Mouse (Mus musculus) forebrain, embryonic 15.5 days (tissue): ENCODE measurements at regions not wholly inside any gene's neighbourhood (a gene's known extent, or its start where the extent isn't known, plus 50 kb on each side); places are given as distances from the start of the nearest gene placed in this dataset.

Experiments used
- ATAC-seq: fragments of 200-750 bp; cut with Nextera tagmentation; replicated peaks from 2 replicates; pipeline ENCODE4 v1.8.0; 2017; ENCODE audit warnings: mild to moderate bottlenecking, moderate TSS enrichment, moderate library complexity
- H3K27ac ChIP-seq: fragments of 300-500 bp; sonication (generic); replicated peaks from 2 replicates; pipeline ENCODE4 v1.5.1; 2015; ENCODE audit warnings: mild to moderate bottlenecking, inconsistent platforms
- H3K27me3 ChIP-seq: fragments of 300-500 bp; sonication (generic); 2 replicates; pipeline ENCODE4 v1.6.1; 2015; ENCODE audit warnings: inconsistent platforms
- H3K36me3 ChIP-seq: fragments of 300-500 bp; sonication (generic); 2 replicates; pipeline ENCODE4 v1.6.1; 2015; ENCODE audit warnings: mild to moderate bottlenecking, inconsistent platforms
- H3K4me1 ChIP-seq: fragments of 300-500 bp; sonication (generic); 2 replicates; pipeline ENCODE4 v1.6.1; 2015; ENCODE audit warnings: inconsistent platforms
- H3K4me2 ChIP-seq: fragments of 300-500 bp; sonication (generic); replicated peaks from 2 replicates; pipeline ENCODE4 v1.6.1; 2015; ENCODE audit warnings: mild to moderate bottlenecking, inconsistent platforms
- H3K4me3 ChIP-seq: fragments of 300-500 bp; sonication (generic); 2 replicates; pipeline ENCODE4 v1.5.1; 2015; ENCODE audit warnings: mild to moderate bottlenecking, inconsistent platforms
- H3K9ac ChIP-seq: fragments of 300-500 bp; sonication (generic); replicated peaks from 2 replicates; pipeline ENCODE4 v1.6.1; 2015; ENCODE audit warnings: mild to moderate bottlenecking, inconsistent platforms
- H3K9me3 ChIP-seq: fragments of 300-500 bp; sonication (generic); 2 replicates; pipeline ENCODE4 v1.6.1; 2016; ENCODE audit warnings: inconsistent platforms
- WGBS: fragments of 180-500 bp; shearing (Covaris S2); methylation state at CpG from one replicate; pipeline ENCODE4 v1.1.7; 2015; ENCODE audit warnings: mixed read lengths; 5-methylcytosine and 5-hydroxymethylcytosine counted together

DNA sequence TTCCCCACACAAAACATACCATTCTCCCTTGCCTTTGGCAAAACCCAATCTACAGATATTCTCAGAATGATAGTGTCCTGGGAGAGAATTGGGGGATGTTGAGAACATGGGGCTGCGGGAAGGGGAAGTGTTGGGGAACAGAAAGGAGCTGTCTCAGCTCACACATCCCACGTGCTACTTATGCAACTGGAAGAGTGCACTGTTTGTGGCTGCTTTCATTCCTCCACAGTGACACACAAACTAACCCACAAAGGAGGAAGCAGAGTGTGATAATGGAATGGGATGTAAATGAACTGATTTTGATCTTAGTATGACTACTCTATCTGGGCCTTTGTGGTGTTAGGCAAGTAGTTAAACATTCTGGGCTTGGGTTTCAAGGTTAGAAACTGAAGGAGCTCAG, 317.3 kb upstream of the Epha4 start:
- no peak for ATAC-seq
- Histone ChIP-seq H3K27ac (no peak overlapping the region), H3K9me3 (no peaks in the 10 kb centered on the region), H3K4me1 (no peaks in the 10 kb centered on the region), H3K4me3 (no peak overlapping the region), H3K4me2 (no peak overlapping the region), H3K27me3 (no peaks in the 10 kb centered on the region), H3K36me3 (no peaks in the 10 kb centered on the region), H3K9ac (no peak overlapping the region)
- 39% methylated on average over 2 of the region's 2 CpGs for WGBS

- peaks cover 23% of the 10 kb centered on the region for H3K4me1 ChIP-seq
- peak; percentile 59 for ATAC-seq
- peak overlapping the region; percentile 62 for H3K27ac ChIP-seq
- no peaks in the 10 kb centered on the region for H3K27me3 ChIP-seq
- H3K36me3 ChIP-seq, result no peaks in the 10 kb centered on the region
- H3K9ac ChIP-seq, result no peak overlapping the region
- no peaks in the 10 kb centered on the region for H3K9me3 ChIP-seq
- H3K4me2 ChIP-seq, result peak overlapping the region; percentile 29; the same call in 1 of the 2 replicates
- no peak overlapping the region for H3K4me3 ChIP-seq
- 28% methylated on average over 5 of the region's 5 CpGs for WGBS
These were observed 310.0 kb upstream of the Epha4 start for GRCm38 (mm10) chr1:77824716-77825387.

GRCm38 (mm10) chr1:77823801-77824687, 309.2 kb upstream of the Epha4 start:
- H3K4me1 ChIP-seq, result peaks cover 23% of the 10 kb centered on the region

GRCm38 (mm10) chr1:77820101-77820500, 305.2 kb upstream of the Epha4 start:
- no peak overlapping the region for H3K4me2 ChIP-seq
- no peaks in the 10 kb centered on the region for H3K27me3 ChIP-seq
- ATAC-seq, result no peak
- H3K4me3 ChIP-seq, result no peak overlapping the region
- H3K4me1 ChIP-seq, result peaks cover 21% of the 10 kb centered on the region
- 87% methylated on average over 2 of the region's 2 CpGs for WGBS
- H3K9ac ChIP-seq, result no peak overlapping the region
- H3K36me3 ChIP-seq, result no peaks in the 10 kb centered on the region
- H3K27ac ChIP-seq, result no peak overlapping the region
- no peaks in the 10 kb centered on the region for H3K9me3 ChIP-seq

More at GRCm38 (mm10) chr1:77823801-77824687, 309.2 kb upstream of the Epha4 start:
- ATAC-seq, result peak; percentile 94
- Histone ChIP-seq H3K4me3 (no peak overlapping the region), H3K27me3 (no peaks in the 10 kb centered on the region), H3K9ac (no peak overlapping the region), H3K27ac (peak overlapping the region; percentile 62), H3K4me2 (peak overlapping the region; percentile 29), H3K36me3 (no peaks in the 10 kb centered on the region), H3K9me3 (no peaks in the 10 kb centered on the region)
- WGBS, result 5% methylated on average over 10 of the region's 10 CpGs

DNA sequence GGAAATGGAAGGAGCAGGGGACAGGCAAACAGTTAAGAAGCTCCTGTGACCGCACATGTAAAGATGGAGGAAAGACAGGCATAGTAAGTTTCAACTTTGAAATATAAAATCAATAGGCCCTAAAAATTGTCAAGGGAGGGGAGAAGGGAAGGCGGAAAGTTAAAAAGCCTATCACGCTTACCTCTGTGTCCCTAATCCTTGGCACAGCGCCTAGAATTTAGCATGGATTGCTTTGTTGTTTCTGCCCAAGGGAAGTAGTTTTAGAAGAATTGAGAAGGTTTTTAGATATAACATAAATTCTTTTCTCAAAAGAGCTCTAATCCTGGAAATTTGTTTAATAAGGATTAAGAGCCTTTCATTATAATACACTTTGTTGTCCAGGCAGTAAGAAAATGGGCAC, 300.6 kb upstream of the Epha4 start:
- Histone ChIP-seq H3K9me3 (no peaks in the 10 kb centered on the region), H3K4me1 (no peaks in the 10 kb centered on the region), H3K27me3 (no peaks in the 10 kb centered on the region), H3K9ac (no peak overlapping the region), H3K4me3 (no peak overlapping the region), H3K36me3 (no peaks in the 10 kb centered on the region), H3K27ac (no peak overlapping the region), H3K4me2 (no peak overlapping the region)
- WGBS, result 63% methylated on average over 4 of the region's 4 CpGs
- ATAC-seq, result no peak

- no peak overlapping the region for H3K4me2 ChIP-seq
- no peak overlapping the region for H3K9ac ChIP-seq
- no peak overlapping the region for H3K27ac ChIP-seq
- no peaks in the 10 kb centered on the region for H3K9me3 ChIP-seq
- ATAC-seq, result no peak
- no peaks in the 10 kb centered on the region for H3K36me3 ChIP-seq
- H3K4me3 ChIP-seq, result no peak overlapping the region
- no peaks in the 10 kb centered on the region for H3K4me1 ChIP-seq
- H3K27me3 ChIP-seq, result no peaks in the 10 kb centered on the region
These were observed 296.7 kb upstream of the Epha4 start for GRCm38 (mm10) chr1:77811573-77811972.

- WGBS, result 76% methylated on average over 6 of the region's 6 CpGs
- Histone ChIP-seq H3K9me3 (no peaks in the 10 kb centered on the region), H3K9ac (no peak overlapping the region), H3K4me2 (no peak overlapping the region), H3K4me1 (no peaks in the 10 kb centered on the region), H3K4me3 (no peak overlapping the region), H3K36me3 (no peaks in the 10 kb centered on the region), H3K27ac (no peak overlapping the region), H3K27me3 (no peaks in the 10 kb centered on the region)
- no peak for ATAC-seq
These were observed 276.1 kb upstream of the Epha4 start for GRCm38 (mm10) chr1:77790974-77791373.

DNA sequence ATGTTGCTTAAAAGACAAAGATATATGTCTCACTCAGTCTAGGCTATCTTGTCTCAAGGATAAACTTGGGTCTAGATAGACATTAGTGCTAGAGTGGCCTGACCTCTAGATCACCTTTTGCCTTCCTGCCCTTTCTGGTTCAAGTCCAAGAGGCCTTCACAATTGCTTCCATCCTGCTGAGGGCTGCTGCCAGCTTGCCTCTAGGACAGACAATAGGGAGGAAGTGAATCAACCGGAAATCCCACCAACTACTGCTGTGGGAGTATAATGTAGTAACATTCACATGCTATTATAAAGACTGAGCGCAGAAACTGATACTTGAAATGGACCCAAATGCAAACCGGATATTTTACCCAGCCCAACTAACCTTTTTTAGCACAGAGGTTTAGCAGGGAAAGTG, 239.4 kb upstream of the Epha4 start:
- 80% methylated on average over 3 of the region's 3 CpGs for WGBS
- H3K9ac ChIP-seq, result no peak overlapping the region
- no peak overlapping the region for H3K4me3 ChIP-seq
- no peaks in the 10 kb centered on the region for H3K36me3 ChIP-seq
- no peak for ATAC-seq
- H3K27ac ChIP-seq, result no peak overlapping the region
- no peaks in the 10 kb centered on the region for H3K4me1 ChIP-seq
- no peaks in the 10 kb centered on the region for H3K27me3 ChIP-seq
- H3K4me2 ChIP-seq, result no peak overlapping the region
- H3K9me3 ChIP-seq, result no peaks in the 10 kb centered on the region

GRCm38 (mm10) chr1:77748483-77749465, 233.9 kb upstream of the Epha4 start:
- H3K27me3 ChIP-seq, result no peaks in the 10 kb centered on the region
- H3K27ac ChIP-seq, result no peak overlapping the region
- no peaks in the 10 kb centered on the region for H3K9me3 ChIP-seq
- no peaks in the 10 kb centered on the region for H3K36me3 ChIP-seq
- WGBS, result 30% methylated on average over 2 of the region's 2 CpGs
- H3K4me1 ChIP-seq, result peaks cover 7% of the 10 kb centered on the region
- no peak for ATAC-seq
- no peak overlapping the region for H3K9ac ChIP-seq
- no peak overlapping the region for H3K4me3 ChIP-seq
- H3K4me2 ChIP-seq, result no peak overlapping the region

DNA sequence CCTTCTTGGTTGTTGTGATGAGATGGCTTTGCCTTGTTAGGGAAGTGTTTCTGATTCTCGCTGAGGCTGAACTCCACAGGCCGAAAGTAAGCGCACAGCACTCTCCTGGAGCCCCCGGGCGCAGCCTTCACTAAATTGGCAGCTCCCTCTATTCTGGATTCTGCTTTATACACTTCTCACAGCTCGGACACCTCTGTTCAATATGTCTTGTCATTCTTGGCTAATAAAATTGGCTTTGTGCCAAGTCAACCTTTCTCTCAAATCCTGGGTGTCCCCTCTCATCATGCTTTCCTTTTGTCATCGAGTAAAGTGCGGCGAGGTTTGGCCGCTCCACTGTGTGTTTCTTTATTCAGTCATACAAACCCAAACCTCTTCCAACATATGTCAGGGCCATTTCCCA, 217.2 kb upstream of the Epha4 start:
- H3K4me3 ChIP-seq, result no peak overlapping the region
- no peak overlapping the region for H3K4me2 ChIP-seq
- H3K36me3 ChIP-seq, result no peaks in the 10 kb centered on the region
- H3K9me3 ChIP-seq, result no peaks in the 10 kb centered on the region
- WGBS, result 45% methylated on average over 10 of the region's 10 CpGs
- peaks cover 5% of the 10 kb centered on the region; the same call in 1 of the 2 replicates for H3K4me1 ChIP-seq
- H3K27me3 ChIP-seq, result no peaks in the 10 kb centered on the region
- H3K27ac ChIP-seq, result 0 out of 2 replicates have a peak overlapping the region, but pooled peaks have one; percentile 27
- no peak overlapping the region for H3K9ac ChIP-seq
- 0 out of 2 replicates have a peak, but pooled peaks have one; percentile 41 for ATAC-seq

DNA sequence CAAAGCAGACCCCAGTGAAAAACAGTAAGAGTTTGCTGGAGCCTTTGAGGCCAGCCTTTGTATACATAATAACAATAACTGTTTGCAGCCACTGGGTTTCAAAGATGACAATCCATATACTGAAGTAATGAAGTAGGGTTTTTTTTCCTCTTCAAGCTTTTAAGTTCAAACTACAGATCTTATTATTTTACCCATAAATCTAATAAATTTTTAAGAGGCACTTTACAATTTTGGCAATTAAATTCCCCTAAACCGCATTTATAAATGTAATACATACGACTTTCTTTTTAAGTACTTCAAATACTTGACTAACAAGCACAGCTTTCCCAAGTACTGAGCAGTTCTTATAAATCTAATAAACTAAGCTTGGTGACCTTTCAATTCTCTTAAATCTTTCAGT, 212.7 kb upstream of the Epha4 start:
- no peak overlapping the region for H3K27ac ChIP-seq
- H3K27me3 ChIP-seq, result no peaks in the 10 kb centered on the region
- 84% methylated on average over 2 of the region's 2 CpGs for WGBS
- H3K4me1 ChIP-seq, result peaks cover 5% of the 10 kb centered on the region; the same call in 1 of the 2 replicates
- ATAC-seq, result no peak
- no peaks in the 10 kb centered on the region for H3K36me3 ChIP-seq
- H3K4me2 ChIP-seq, result no peak overlapping the region
- no peaks in the 10 kb centered on the region for H3K9me3 ChIP-seq
- H3K9ac ChIP-seq, result no peak overlapping the region
- no peak overlapping the region for H3K4me3 ChIP-seq
